Mouse (Mus musculus) hindbrain, embryonic 12.5 days (tissue): ENCODE measurements around the gene Gcnt7. TPM values are rescaled to one million over a fixed set of nuclear protein-coding genes. Genes with fewer than 3 reads are reported as not detected.
A peak's percentile ranks its signal among the peaks of the same experiment; 100 is the strongest.

Experiments used
- ATAC-seq: fragments of 200-750 bp; cut with Nextera tagmentation; 2 replicates; pipeline ENCODE4 v1.8.0; 2017; ENCODE audit warnings: moderate TSS enrichment; ENCODE audit not compliant: low FRiP score
- H3K27ac ChIP-seq: fragments of 300-500 bp; sonication (generic); 2 replicates; pipeline ENCODE4 v1.5.1; 2016; ENCODE audit warnings: mild to moderate bottlenecking
- H3K27me3 ChIP-seq: fragments of 300-500 bp; sonication (generic); 2 replicates; pipeline ENCODE4 v1.6.1; 2016; ENCODE audit warnings: mild to moderate bottlenecking
- H3K36me3 ChIP-seq: fragments of 300-500 bp; sonication (generic); 2 replicates; pipeline ENCODE4 v1.6.1; 2016; ENCODE audit warnings: mild to moderate bottlenecking
- H3K4me1 ChIP-seq: fragments of 300-500 bp; sonication (generic); 2 replicates; pipeline ENCODE4 v1.6.1; 2016
- H3K4me2 ChIP-seq: fragments of 300-500 bp; sonication (generic); replicated peaks from 2 replicates; pipeline ENCODE4 v1.6.1; 2016; ENCODE audit warnings: mild to moderate bottlenecking
- H3K4me3 ChIP-seq: fragments of 300-500 bp; sonication (generic); 2 replicates; pipeline ENCODE4 v1.5.1; 2016; ENCODE audit warnings: mild to moderate bottlenecking
- H3K9ac ChIP-seq: fragments of 300-500 bp; sonication (generic); 2 replicates; pipeline ENCODE4 v1.6.1; 2016; ENCODE audit warnings: mild to moderate bottlenecking, moderate library complexity
- H3K9me3 ChIP-seq: fragments of 300-500 bp; sonication (generic); replicated peaks from 2 replicates; pipeline ENCODE4 v1.6.1; 2016; ENCODE audit warnings: mild to moderate bottlenecking
- WGBS: fragments of 180-500 bp; shearing (Covaris S2); methylation state at CpG from one replicate; pipeline ENCODE4 v1.1.7; 2016; 5-methylcytosine and 5-hydroxymethylcytosine counted together
- polyA plus RNA-seq: library from polyadenylated mRNA; unstranded; fragments of >200 nt; fragmentation: Nextera tagmentation; extraction: Ambion mirVana; gene quantifications from 2 replicates; pipeline ENCODE4 v1.2.1, GENCODE M21; 2016

The Gcnt7 gene
- polyA plus RNA-seq, result 2.2 and 2.5 TPM in 2 replicates

DNA sequence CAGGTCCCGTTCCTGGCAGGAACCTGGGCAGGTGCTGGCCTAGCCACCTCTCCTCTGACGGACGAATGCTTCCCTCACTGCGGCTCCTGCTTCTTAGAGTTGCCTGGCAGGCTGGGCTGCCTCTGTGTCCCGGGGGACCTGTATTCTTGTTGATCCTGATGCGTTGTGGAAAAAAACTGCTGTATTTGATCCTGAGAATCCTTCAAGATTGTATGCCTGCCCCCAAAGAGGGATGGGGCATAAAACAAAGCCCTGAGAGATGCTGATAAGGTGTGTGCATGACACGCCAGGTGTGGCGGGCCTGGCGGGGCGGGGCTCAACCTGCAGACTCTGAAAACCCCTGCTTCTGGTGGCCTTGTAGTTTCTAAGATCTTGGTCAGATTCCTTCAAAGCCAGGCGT, at the start of gene Gcnt7:
Gcnt7 (minus strand) TSS at position 101 of the 400 bp plus-strand sequence.
- H3K9me3 ChIP-seq, result no peaks in the 10 kb centered on the region
- no peak within 1 kb of the TSS for H3K9ac ChIP-seq
- H3K4me2 ChIP-seq, result no peak within 1 kb of the TSS
- 88% methylated on average over 10 of the region's 11 CpGs for WGBS
- peaks cover 50% of the 10 kb centered on the region for H3K36me3 ChIP-seq
- no peaks in the 10 kb centered on the region for H3K27me3 ChIP-seq
- no peak within 1 kb of the TSS for H3K4me3 ChIP-seq
- no peak within 1 kb of the TSS for H3K27ac ChIP-seq
- ATAC-seq, result no peak
- no peaks in the 10 kb centered on the region for H3K4me1 ChIP-seq

DNA sequence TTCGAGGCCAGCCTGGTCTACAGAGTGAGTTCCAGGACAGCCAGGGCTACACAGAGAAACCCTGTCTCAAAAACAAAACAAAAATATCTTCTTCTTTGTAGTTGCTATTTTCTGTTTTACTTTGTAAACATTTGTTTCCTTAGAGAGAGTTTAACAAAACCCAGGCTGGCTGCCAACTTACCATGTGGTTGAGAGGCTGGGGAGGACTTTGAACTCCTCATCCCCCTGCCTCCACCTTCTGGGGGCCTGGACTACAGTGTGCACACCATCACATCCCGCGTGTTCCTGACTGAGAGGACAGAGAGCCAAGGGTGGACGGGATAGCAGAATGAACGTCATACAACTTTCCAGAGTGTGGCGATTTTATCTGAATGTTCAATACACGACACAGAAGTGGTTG, 47.7 kb upstream of the Gcnt7 start:
- Histone ChIP-seq H3K4me1 (no peaks in the 10 kb centered on the region), H3K27ac (no peak overlapping the region), H3K9ac (no peak overlapping the region), H3K4me3 (no peak overlapping the region), H3K27me3 (no peaks in the 10 kb centered on the region), H3K4me2 (no peak overlapping the region), H3K36me3 (no peaks in the 10 kb centered on the region), H3K9me3 (no peaks in the 10 kb centered on the region)
- WGBS, result 90% methylated on average over 7 of the region's 7 CpGs
- no peak for ATAC-seq

DNA sequence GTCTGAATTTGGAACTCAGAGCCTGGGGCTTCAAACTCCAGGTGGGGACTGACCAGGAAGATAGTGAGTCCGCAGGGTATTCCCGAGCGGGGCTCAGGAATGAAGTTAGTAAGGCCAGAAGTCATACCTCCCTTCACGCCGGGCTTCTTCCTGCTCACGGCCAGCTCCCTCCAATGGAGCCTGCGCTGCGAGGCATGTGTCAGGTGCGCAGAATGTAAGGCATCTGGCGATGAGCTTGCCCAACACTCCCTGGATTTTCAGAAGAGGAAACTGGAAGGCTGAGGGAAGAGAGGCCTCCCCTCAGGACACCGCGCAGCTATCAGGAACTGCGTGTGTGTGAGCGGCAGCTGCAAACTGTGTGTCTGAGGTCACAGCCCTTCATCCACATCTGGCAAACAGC, 43.8 kb upstream of the Gcnt7 start:
- Histone ChIP-seq H3K4me2 (no peak overlapping the region), H3K4me1 (no peaks in the 10 kb centered on the region), H3K9ac (no peak overlapping the region), H3K27ac (no peak overlapping the region), H3K9me3 (no peaks in the 10 kb centered on the region), H3K27me3 (no peaks in the 10 kb centered on the region), H3K36me3 (no peaks in the 10 kb centered on the region), H3K4me3 (no peak overlapping the region)
- 69% methylated on average over 14 of the region's 14 CpGs for WGBS
- ATAC-seq, result no peak

DNA sequence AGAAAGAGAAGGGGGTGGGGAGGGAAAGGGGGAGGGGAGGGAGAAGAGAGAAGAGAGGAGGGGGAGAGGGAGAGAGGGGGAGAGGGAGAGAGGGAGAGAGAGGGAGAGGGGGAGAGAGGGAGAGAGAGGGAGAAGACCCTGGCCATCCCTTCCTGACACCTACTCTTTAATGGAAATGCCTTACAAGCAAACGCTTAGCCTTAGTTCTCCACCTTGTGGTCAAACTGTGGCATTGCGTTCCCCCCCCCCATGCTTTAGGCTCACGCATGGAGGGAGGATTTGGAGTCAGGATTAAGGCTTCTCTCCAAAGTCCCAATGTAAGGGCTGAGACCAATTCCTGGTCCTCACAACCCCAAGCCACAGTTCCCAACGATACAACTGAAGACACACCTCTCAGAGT, 42.9 kb upstream of the Gcnt7 start:
- Histone ChIP-seq H3K4me3 (no peak overlapping the region), H3K4me2 (no peak overlapping the region), H3K27me3 (no peaks in the 10 kb centered on the region), H3K36me3 (no peaks in the 10 kb centered on the region), H3K27ac (no peak overlapping the region), H3K4me1 (no peaks in the 10 kb centered on the region), H3K9me3 (no peaks in the 10 kb centered on the region), H3K9ac (no peak overlapping the region)
- 7% methylated on average over 4 of the region's 4 CpGs for WGBS
- no peak for ATAC-seq

DNA sequence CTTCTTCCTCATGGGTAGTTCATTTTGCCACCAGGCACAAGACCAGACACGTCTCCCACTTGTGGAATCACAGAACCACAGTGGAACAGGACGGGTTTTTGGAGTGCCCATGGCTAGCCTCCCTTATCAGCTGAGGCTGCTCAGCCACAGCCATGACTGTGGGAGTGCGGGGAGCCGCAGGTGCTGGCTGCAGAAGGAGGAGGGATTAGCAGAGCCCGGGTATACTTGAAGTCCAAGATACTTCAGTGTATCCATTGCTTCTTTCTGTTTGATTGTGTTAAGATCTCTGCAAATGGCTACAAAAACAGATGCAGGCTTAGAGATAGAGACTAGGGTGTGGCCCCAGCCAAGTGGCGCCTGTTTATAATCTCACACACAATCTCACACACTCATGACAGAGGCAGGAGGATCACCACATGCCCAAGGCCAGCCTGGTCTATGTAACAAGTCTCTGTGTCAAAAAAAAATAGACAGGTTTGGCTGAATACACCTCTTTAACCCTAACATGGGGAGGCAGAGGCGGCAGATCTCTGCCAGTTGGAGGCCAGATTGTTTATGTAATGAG, 42.4 kb upstream of the Gcnt7 start:
- whole genome bisulfite sequencing, result 62% methylated on average over 7 of the region's 7 CpGs
- H3K27me3 ChIP-seq, result no peaks in the 10 kb centered on the region
- H3K36me3 ChIP-seq, result no peaks in the 10 kb centered on the region
- no peak for ATAC-seq
- H3K27ac ChIP-seq, result no peak overlapping the region
- no peak overlapping the region for H3K4me3 ChIP-seq
- no peaks in the 10 kb centered on the region for H3K4me1 ChIP-seq
- H3K9ac ChIP-seq, result no peak overlapping the region
- no peak overlapping the region for H3K4me2 ChIP-seq
- H3K9me3 ChIP-seq, result no peaks in the 10 kb centered on the region

DNA sequence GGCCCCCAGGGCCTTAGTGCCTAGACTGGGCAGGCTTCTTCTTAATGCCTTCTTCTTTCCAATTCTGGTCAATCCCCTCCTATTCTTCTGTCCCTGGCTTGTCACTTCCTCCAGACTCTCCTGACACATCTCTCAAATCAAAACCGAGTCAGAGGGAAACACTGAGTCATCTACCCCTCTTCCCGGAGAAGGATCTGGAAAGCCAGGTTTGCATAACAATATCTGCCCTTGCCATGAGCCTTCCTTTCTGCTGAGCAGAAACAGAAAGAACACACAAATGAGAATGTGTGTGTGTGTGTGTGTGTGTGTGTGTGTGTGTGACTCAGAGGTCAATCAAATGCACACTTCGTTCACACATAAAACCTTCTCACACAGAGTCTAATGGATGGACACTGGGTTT, 40.4 kb upstream of the Gcnt7 start:
- no peak overlapping the region for H3K4me3 ChIP-seq
- WGBS, result 48% methylated on average over 3 of the region's 3 CpGs
- no peak for ATAC-seq

DNA sequence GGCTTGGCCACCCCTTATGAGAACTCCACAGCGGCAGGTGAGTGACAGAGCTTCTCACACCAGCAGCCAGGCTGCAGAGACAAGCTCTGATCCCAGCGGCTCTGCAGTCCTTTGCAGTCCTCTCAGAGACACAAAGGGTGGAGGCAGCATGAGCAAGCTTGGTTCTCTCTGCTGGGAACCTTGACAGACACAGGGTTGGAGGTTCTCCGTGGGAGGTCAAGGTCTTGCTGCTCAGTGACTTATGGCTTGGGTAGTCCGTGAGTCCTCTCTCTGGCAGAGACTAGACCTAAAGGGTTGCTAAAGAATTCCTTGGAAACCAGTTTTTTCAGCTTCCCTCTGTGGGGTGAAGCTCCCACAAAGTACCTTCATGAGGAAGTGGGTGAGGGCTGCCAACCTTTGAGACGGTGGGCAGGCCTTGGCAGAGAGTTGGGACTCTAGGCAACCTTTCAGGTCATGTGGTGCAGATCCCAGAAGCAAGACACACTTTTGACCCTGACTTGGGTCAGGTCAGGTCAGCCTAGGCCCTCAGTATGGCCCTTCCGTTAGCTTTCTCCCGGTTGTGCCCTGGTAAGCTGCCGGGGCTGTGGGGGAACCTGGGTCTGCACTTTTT, 38.4 kb upstream of the Gcnt7 start:
- Histone ChIP-seq H3K4me3 (no peak overlapping the region), H3K4me2 (no peak overlapping the region), H3K4me1 (no peaks in the 10 kb centered on the region), H3K27ac (no peak overlapping the region), H3K9ac (no peak overlapping the region), H3K36me3 (no peaks in the 10 kb centered on the region), H3K9me3 (no peaks in the 10 kb centered on the region), H3K27me3 (no peaks in the 10 kb centered on the region)
- no peak for ATAC-seq
- WGBS, result 73% methylated on average over 8 of the region's 8 CpGs

More for the DNA sequence above, 40.4 kb upstream of the Gcnt7 start:
- no peaks in the 10 kb centered on the region for H3K36me3 ChIP-seq
- no peak overlapping the region for H3K9ac ChIP-seq
- no peaks in the 10 kb centered on the region for H3K9me3 ChIP-seq
- no peaks in the 10 kb centered on the region for H3K4me1 ChIP-seq
- no peak overlapping the region for H3K27ac ChIP-seq
- no peak overlapping the region for H3K4me2 ChIP-seq
- H3K27me3 ChIP-seq, result no peaks in the 10 kb centered on the region

DNA sequence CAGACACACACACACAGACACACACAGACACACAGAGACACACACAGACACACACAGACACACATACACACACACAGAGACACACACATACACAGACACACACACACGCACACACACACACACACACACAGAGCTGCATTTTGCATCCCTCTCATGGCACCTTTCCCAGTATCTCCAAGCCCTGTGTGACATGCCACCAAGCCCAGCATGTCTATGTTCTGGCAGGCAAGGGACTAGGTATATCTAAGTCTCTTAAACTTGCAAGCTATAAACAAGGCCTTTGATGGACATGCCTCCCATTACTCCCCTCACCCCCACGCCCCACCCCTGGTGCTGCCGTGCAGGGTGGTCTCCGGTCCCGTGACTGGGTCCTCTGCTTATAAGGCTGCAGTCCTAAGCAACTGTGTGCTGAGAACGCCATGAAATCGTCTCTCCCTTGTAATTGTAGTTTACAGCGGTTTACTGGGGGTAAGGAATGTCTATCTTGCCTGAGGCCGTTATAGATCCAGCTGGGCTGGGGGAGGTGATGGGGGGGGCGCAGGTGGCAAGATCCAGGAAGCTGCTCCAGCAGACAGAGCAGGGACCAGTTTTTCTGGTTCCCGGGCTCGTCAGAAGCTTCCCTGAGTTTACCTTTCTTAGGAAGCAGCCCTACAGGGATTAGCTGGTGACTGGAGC, 26.4 kb upstream of the Gcnt7 start:
- Histone ChIP-seq H3K9me3 (no peaks in the 10 kb centered on the region), H3K36me3 (no peaks in the 10 kb centered on the region), H3K27ac (no peak overlapping the region), H3K27me3 (peaks cover 4% of the 10 kb centered on the region), H3K9ac (no peak overlapping the region), H3K4me1 (no peaks in the 10 kb centered on the region), H3K4me2 (no peak overlapping the region), H3K4me3 (no peak overlapping the region)
- 53% methylated on average over 12 of the region's 12 CpGs for WGBS
- ATAC-seq, result no peak

DNA sequence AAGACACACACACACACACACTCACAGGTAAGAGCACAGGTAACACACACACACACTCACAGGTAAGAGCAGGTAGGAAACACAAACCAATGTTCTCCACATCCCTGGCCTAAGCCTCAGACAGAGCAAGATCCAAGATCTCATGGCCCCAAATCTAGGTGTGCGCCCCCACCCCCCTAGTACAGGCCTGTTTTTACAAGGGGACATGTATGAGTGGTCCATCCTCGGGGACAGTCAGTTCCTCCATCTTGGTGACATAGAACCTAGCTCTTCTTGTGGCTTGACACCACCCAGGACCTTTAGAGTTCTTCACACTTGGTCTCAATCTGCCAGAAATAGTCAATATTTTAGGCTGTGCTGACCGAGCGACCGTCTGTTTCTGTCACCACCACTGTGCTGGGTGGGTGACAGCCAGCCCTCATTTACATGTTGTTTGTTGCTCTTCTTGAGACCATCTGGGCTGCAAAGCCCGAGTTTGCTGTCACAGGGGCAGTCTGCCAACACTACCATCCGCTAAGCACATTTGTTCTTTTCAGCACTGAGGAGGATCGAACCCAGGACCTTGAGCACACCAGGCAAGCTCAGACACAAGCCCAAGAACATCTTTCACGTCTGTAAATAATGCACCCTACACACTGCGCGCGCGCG, 25.5 kb upstream of the Gcnt7 start:
- H3K4me1 ChIP-seq, result no peaks in the 10 kb centered on the region
- H3K36me3 ChIP-seq, result no peaks in the 10 kb centered on the region
- no peaks in the 10 kb centered on the region for H3K9me3 ChIP-seq
- no peak for ATAC-seq
- peaks cover 4% of the 10 kb centered on the region for H3K27me3 ChIP-seq
- H3K9ac ChIP-seq, result no peak overlapping the region
- 83% methylated on average over 14 of the region's 14 CpGs for WGBS
- no peak overlapping the region for H3K27ac ChIP-seq
- H3K4me2 ChIP-seq, result no peak overlapping the region
- H3K4me3 ChIP-seq, result no peak overlapping the region

DNA sequence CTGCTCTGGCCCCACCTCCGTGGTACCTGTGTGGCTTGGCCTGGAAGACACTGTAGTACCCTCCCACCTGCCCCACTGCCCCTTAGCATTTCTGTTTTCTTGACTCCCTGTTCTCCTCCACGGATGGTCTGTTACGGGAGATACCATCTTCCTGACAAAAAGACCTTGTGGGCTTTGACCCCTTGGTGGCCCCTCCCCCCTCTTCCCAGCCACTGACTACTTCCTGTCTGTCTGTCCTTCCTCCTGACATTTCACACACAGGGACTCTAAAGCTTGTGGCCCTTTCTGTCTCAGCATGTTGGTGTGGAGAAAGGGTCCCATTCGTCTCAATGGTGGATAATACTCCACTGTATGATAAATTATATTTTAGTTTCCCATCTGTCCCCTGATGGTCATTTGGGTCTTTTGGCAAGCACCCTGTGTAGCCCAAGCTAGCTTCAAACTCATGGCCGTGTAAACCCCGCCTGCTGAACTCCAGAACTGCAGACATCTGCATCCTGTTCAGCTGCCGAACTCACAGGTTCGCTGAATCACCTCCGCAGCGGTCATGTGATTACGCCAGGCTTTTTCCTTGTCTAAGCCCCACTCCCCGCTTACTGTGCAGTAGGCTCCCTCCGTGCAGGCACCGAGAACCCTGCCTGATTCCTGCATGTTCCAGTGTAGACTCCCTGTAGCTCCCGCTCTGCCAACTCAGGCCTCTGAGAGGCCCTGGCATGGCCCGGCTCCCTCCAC, 23.4 kb upstream of the Gcnt7 start:
- no peaks in the 10 kb centered on the region for H3K36me3 ChIP-seq
- H3K4me1 ChIP-seq, result no peaks in the 10 kb centered on the region
- ATAC-seq, result no peak
- no peak overlapping the region for H3K27ac ChIP-seq
- peaks cover 4% of the 10 kb centered on the region for H3K27me3 ChIP-seq
- H3K9me3 ChIP-seq, result no peaks in the 10 kb centered on the region
- no peak overlapping the region for H3K9ac ChIP-seq
- 88% methylated on average over 16 of the region's 16 CpGs for whole genome bisulfite sequencing
- no peak overlapping the region for H3K4me3 ChIP-seq
- no peak overlapping the region for H3K4me2 ChIP-seq

DNA sequence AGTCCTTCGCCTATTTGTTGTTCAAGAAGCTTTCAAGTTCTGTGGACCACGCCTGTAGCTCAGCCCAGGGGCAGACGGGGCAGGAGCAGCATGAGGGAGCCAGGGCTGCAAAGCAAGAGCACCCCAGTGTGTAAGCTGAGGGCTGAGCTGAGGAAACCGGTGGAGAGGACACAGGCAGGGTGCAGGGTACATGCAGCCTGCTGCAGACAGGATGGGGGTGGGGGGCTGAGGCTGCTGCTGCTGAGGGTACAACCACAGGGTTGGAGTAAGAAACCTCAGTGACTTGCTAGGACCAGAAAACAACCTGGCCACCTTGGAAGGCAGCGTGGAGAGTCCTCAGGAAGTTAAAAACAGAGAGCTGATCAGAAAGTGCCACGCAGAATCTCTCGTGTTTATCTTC, 21.9 kb upstream of the Gcnt7 start:
- 62% methylated on average over 7 of the region's 7 CpGs for WGBS
- Histone ChIP-seq H3K9ac (no peak overlapping the region), H3K27ac (no peak overlapping the region), H3K4me2 (no peak overlapping the region), H3K4me3 (no peak overlapping the region), H3K9me3 (no peaks in the 10 kb centered on the region), H3K27me3 (peaks cover 4% of the 10 kb centered on the region), H3K4me1 (no peaks in the 10 kb centered on the region), H3K36me3 (no peaks in the 10 kb centered on the region)
- ATAC-seq, result no peak

DNA sequence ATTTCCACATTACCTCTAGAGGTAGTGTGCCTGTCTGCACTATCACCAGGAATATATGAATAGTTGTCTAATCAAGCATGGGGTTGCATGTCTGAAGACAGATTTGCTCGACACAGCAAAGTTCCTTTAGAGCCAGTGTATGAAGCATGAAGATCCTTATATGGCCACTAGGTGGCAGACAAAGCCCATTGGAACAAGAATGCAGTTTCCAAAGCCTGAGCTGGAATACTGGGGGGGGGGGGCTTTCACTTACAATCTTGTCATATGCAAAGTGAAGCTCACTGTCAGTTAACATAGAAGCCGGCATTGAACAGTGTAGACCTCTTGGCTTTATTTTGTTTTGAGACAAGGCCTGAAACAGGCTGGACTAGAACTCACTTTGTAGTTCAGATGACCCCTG, 19.5 kb upstream of the Gcnt7 start:
- Histone ChIP-seq H3K27me3 (no peaks in the 10 kb centered on the region; the same call in none of the 2 replicates), H3K27ac (no peak overlapping the region), H3K4me3 (no peak overlapping the region), H3K36me3 (no peaks in the 10 kb centered on the region), H3K4me2 (no peak overlapping the region), H3K4me1 (no peaks in the 10 kb centered on the region), H3K9ac (no peak overlapping the region), H3K9me3 (no peaks in the 10 kb centered on the region)
- ATAC-seq, result 0 out of 2 replicates have a peak, but pooled peaks have one; percentile 33
- WGBS, result 6% methylated on average over 2 of the region's 2 CpGs
